Mouse (Mus musculus) hindbrain, embryonic 10.5 days (tissue): Measurements from ENCODE around the gene Prelp. TPM values are rescaled to one million over a fixed set of nuclear protein-coding genes. Genes with fewer than 3 reads are reported as not detected.

ENCODE experiments used
- DNase-seq: peaks from one replicate; pipeline ENCODE4 v3.0.0-alpha.2; 2017; ENCODE audit warnings: low spot score
- H3K27ac ChIP-seq: fragments of 300-500 bp; sonication (generic); 2 replicates; pipeline ENCODE4 v1.5.1; 2016; ENCODE audit warnings: mild to moderate bottlenecking, moderate library complexity
- H3K27me3 ChIP-seq: fragments of 300-500 bp; sonication (generic); 2 replicates; pipeline ENCODE4 v1.6.1; 2016; ENCODE audit warnings: mild to moderate bottlenecking; ENCODE audit not compliant: poor library complexity, insufficient read depth, severe bottlenecking
- H3K36me3 ChIP-seq: fragments of 300-500 bp; sonication (generic); 2 replicates; pipeline ENCODE4 v1.6.1; 2016; ENCODE audit warnings: mild to moderate bottlenecking, moderate library complexity
- H3K4me1 ChIP-seq: fragments of 300-500 bp; sonication (generic); replicated peaks from 2 replicates; pipeline ENCODE4 v1.6.1; 2016; ENCODE audit warnings: mild to moderate bottlenecking
- H3K4me3 ChIP-seq: fragments of 300-500 bp; sonication (generic); 2 replicates; pipeline ENCODE4 v1.5.1; 2016; ENCODE audit warnings: mild to moderate bottlenecking, moderate library complexity
- H3K9me3 ChIP-seq: fragments of 300-500 bp; sonication (generic); 2 replicates; pipeline ENCODE4 v1.6.1; 2016; ENCODE audit warnings: mild to moderate bottlenecking, moderate library complexity
- WGBS: fragments of 180-500 bp; shearing (Covaris S2); methylation state at CpG from one replicate; pipeline ENCODE4 v1.1.7; 2016; 5-methylcytosine and 5-hydroxymethylcytosine counted together
- polyA plus RNA-seq: library from polyadenylated mRNA; unstranded; fragments of >200 nt; fragmentation: Nextera tagmentation; extraction: Ambion mirVana; gene quantifications from 2 replicates; pipeline ENCODE4 v1.2.1, GENCODE M21; 2016

The Prelp gene
- polyA plus RNA-seq, 1 experiment from 2014 or later: 1.7 TPM

DNA sequence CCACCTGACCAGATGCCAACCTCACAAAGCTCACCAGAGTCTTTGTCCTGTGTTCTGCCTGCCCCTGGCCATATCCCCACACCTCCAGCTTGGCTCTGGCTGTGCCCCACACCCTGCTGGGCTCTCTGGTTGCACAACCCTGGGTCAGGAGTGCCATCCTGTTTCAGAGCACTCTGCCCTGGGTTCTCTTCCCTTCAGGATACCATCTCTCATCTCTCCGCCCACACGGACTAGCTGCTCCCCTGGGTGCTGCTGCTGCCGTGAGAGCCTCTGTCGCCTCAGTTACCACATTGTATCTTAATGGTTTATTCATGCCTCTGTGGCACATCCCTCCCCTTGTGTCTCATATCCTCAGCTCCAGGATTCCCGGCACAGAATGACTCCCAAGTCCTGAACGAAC is 34.8 kb downstream of the Prelp start:
- DNase-seq: no peak
- Histone ChIP-seq H3K4me3 (peak overlapping the region; percentile 3; the same call in 1 of the 2 replicates), H3K36me3 (no peaks in the 10 kb centered on the region), H3K4me1 (peaks cover 96% of the 10 kb centered on the region), H3K27me3 (peaks cover 44% of the 10 kb centered on the region), H3K9me3 (no peaks in the 10 kb centered on the region), H3K27ac (peak overlapping the region; percentile 76)
- 33% methylated on average over 6 of the region's 6 CpGs for WGBS

DNA sequence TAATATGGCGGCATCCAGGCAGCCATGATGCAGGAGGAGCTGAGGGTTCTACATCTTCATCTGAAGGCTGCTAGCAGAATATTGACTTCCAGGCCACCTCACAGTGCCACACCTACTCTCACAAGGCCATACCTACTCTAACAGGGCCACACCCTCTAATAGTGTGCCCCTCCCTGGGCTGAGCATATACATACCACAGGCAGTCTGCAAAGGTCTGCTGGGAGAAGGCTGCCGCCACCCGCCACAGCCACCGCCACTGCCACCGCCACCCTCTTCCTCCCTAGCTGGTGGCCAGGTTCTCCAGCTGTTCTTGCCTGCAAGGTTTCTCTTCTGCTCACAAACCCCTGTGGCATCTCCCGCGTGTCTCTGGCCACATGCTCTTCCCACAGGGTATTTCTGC is 35.4 kb downstream of the Prelp start:
- Histone ChIP-seq H3K27me3 (peaks cover 38% of the 10 kb centered on the region), H3K36me3 (no peaks in the 10 kb centered on the region), H3K4me3 (no peak overlapping the region), H3K9me3 (no peaks in the 10 kb centered on the region), H3K27ac (peak overlapping the region; percentile 76), H3K4me1 (peaks cover 96% of the 10 kb centered on the region)
- DNase-seq: no peak
- 95% methylated on average over 7 of the region's 7 CpGs for WGBS

- no peak for DNase-seq
- H3K27me3 ChIP-seq: peaks cover 32% of the 10 kb centered on the region
- peaks cover 91% of the 10 kb centered on the region for H3K4me1 ChIP-seq
- H3K27ac ChIP-seq: peak overlapping the region; percentile 76
- H3K9me3 ChIP-seq: no peaks in the 10 kb centered on the region
- no peak overlapping the region for H3K4me3 ChIP-seq
- 58% methylated on average over 9 of the region's 9 CpGs for WGBS
- H3K36me3 ChIP-seq: no peaks in the 10 kb centered on the region
Observed at GRCm38 (mm10) chr1:133884746-133885145, 36.5 kb downstream of the Prelp start.

DNA sequence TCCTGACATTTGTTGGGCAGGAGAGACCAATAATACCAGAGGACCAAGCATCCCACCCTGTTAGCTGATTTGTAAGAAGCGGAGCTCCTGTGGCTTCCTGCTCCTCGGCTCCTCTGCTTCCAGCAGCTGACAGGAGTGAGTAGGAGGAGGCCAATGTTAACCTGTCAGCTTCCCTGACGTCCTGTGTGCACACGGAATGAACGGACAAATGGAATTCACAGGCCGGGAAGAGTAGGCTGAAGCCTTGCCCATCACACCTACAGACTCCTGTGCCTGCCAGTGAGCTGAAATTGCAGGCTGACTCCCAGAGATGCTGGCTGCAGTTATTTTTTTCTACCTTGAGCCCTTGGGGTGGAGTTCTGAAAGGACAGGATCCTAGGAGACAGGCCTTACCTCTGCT is 37.1 kb downstream of the Prelp start:
- Histone ChIP-seq H3K36me3 (no peaks in the 10 kb centered on the region), H3K27ac (peak overlapping the region; percentile 76), H3K4me3 (no peak overlapping the region), H3K9me3 (no peaks in the 10 kb centered on the region), H3K4me1 (peaks cover 89% of the 10 kb centered on the region), H3K27me3 (peaks cover 26% of the 10 kb centered on the region)
- WGBS: 74% methylated on average over 6 of the region's 6 CpGs
- no peak for DNase-seq

DNA sequence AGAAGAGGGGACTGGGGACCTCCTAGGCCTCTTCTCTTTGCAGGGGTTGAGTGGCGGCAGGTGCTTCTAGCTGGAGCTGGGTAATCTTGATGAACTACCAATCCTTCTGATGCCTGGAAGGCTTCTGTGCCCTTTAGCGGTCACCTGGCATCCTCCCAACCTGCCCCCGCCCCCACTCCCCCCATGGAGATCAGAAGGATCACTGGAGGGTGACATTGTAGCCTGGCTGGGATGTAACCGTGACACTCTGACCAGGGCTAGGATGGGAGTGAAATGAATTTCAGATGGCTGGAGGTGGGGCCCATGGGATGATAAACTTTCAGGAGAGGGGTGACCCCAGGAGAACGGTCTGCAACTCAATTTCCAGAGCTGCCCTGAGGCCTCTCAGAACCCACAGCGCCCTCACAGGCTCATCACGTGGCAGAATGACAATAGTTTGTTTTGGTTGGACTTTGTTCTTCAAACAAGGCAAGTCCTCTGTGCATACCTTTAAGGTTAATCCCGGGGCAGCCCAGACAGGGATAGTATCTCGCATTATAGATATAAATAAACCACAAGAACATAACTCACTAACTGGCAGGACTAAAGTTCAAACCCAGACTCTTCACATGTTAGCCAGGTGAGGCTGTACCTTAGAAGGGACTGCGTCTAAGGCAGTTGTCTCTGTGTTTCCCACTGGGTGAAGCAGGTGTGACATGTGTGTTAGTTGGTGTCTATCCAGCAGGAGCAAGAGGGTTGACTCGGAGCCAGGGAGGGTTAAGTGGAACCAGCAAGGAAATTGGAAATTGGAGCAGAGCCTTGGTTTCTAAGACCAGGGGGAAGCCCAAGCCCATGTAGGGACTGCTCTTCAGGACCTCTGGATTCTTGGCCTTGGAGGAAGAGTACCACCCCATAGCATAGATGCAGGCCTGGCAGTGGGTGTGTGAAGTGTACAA is 38.7 kb downstream of the Prelp start:
- Histone ChIP-seq H3K4me1 (peaks cover 89% of the 10 kb centered on the region), H3K27ac (peak overlapping the region; percentile 76), H3K4me3 (no peak overlapping the region), H3K27me3 (peaks cover 11% of the 10 kb centered on the region), H3K9me3 (no peaks in the 10 kb centered on the region), H3K36me3 (no peaks in the 10 kb centered on the region)
- DNase-seq: no peak
- 59% methylated on average over 11 of the region's 11 CpGs for WGBS

DNA sequence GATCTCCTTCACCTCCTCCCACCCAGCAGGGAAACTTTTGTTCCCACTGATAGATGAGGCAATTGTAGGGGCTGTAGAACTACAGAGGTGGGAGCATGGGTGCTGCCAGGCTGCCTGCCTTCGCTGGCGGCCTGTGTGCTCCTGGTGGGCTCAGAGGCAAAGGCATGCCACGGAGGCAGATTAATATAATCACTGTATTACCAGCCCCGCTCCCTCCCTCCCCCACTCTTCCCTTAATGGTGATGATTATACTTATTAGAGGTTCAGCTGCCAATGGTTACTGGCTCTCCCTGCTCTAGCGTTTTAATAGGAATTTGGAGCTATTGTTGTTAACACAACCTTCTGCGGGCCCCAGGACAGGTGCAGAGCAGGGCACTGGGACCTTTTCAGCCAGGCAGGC is 39.4 kb downstream of the Prelp start:
- Histone ChIP-seq H3K4me1 (peaks cover 89% of the 10 kb centered on the region), H3K27ac (peak overlapping the region; percentile 76), H3K9me3 (no peaks in the 10 kb centered on the region), H3K4me3 (no peak overlapping the region), H3K36me3 (no peaks in the 10 kb centered on the region), H3K27me3 (peaks cover 7% of the 10 kb centered on the region)
- no peak for DNase-seq
- WGBS: 62% methylated on average over 6 of the region's 6 CpGs

GRCm38 (mm10) chr1:133878825-133879423 is 42.3 kb downstream of the Prelp start:
- no peak for DNase-seq
- Histone ChIP-seq H3K27ac (peak overlapping the region; percentile 57), H3K27me3 (no peaks in the 10 kb centered on the region), H3K36me3 (no peaks in the 10 kb centered on the region), H3K4me3 (no peak overlapping the region), H3K9me3 (no peaks in the 10 kb centered on the region), H3K4me1 (peaks cover 68% of the 10 kb centered on the region)
- 62% methylated on average over 12 of the region's 12 CpGs for WGBS

- 78% methylated on average over 7 of the region's 7 CpGs for WGBS
- no peak overlapping the region for H3K4me3 ChIP-seq
Observed at GRCm38 (mm10) chr1:133876936-133877335, 44.3 kb downstream of the Prelp start.

DNA sequence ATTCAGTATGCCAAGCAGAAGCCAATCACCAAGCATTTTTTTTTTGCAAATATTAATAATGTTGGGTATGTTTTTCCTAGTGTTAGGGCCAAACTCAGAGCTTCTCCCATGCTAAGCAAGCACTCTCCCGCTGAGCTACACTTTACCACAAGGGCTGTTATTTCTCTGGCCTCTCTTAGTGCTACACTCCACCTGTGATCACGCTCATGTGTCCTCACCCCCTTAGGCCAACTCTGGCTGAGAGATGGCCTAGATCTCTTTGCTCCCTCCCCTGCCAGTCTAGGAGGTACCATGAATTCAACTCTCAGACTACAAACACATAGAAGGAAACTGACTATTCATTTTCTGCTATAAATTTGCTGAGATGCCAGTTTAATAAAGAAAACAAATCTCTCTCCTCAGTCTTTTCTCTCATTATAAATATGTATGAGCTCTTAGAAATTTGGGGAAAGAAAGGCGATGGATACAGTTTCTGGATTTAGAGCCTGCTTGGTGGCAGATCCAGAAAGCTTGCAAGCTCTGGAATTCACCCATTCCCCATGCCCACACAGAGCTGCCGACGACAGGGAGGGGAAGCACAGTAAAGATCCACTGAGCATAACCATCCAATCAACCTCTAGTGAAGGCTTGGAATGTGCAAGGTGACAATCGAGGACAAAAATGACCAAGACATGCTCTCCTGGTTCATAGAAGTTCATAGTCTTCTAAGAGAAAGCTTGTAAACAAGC is 48.0 kb downstream of the Prelp start:
- H3K4me1 ChIP-seq: peaks cover 19% of the 10 kb centered on the region
- no peak for DNase-seq
- H3K27me3 ChIP-seq: no peaks in the 10 kb centered on the region
- whole genome bisulfite sequencing: 85% methylated on average over 6 of the region's 6 CpGs
- H3K36me3 ChIP-seq: no peaks in the 10 kb centered on the region
- no peaks in the 10 kb centered on the region for H3K9me3 ChIP-seq
- H3K27ac ChIP-seq: no peak overlapping the region
- no peak overlapping the region for H3K4me3 ChIP-seq

More at GRCm38 (mm10) chr1:133876936-133877335, 44.3 kb downstream of the Prelp start:
- Histone ChIP-seq H3K27me3 (no peaks in the 10 kb centered on the region), H3K27ac (peak overlapping the region; percentile 64), H3K4me1 (peaks cover 48% of the 10 kb centered on the region), H3K36me3 (no peaks in the 10 kb centered on the region), H3K9me3 (no peaks in the 10 kb centered on the region)
- no peak for DNase-seq

DNA sequence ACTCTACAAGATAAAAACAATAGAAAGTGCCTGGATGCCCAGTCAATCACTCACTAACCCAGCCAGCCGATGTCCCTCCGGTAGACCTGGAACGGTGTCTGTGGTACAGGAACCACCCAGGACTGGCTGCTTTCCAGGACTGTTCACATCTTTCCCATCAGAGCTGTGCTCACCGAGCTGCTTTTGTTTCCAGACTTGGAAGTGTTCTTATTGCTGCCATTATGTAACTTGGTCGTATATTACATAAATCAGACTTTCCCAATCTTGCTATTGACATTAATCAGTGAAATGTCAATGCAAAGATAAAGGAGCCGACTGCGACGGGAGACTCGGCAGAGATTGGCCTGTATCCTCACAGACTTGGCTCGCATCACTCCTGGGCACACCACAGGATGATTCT is 50.0 kb downstream of the Prelp start:
- Histone ChIP-seq H3K36me3 (no peaks in the 10 kb centered on the region), H3K27ac (no peak overlapping the region), H3K4me3 (no peak overlapping the region), H3K27me3 (no peaks in the 10 kb centered on the region), H3K4me1 (0 out of 2 replicates have a peak, but pooled peaks cover 4% of the 10 kb centered on the region), H3K9me3 (no peaks in the 10 kb centered on the region)
- DNase-seq: no peak
- WGBS: 90% methylated on average over 10 of the region's 10 CpGs

- H3K36me3 ChIP-seq: no peaks in the 10 kb centered on the region
- H3K27me3 ChIP-seq: no peaks in the 10 kb centered on the region
- no peak overlapping the region for H3K4me3 ChIP-seq
- no peak for DNase-seq
- no peak overlapping the region for H3K27ac ChIP-seq
- no peaks in the 10 kb centered on the region for H3K4me1 ChIP-seq
- WGBS: 72% methylated on average over 2 of the region's 2 CpGs
- no peaks in the 10 kb centered on the region for H3K9me3 ChIP-seq
Observed at GRCm38 (mm10) chr1:133869221-133869620, 52.0 kb downstream of the Prelp start.

DNA sequence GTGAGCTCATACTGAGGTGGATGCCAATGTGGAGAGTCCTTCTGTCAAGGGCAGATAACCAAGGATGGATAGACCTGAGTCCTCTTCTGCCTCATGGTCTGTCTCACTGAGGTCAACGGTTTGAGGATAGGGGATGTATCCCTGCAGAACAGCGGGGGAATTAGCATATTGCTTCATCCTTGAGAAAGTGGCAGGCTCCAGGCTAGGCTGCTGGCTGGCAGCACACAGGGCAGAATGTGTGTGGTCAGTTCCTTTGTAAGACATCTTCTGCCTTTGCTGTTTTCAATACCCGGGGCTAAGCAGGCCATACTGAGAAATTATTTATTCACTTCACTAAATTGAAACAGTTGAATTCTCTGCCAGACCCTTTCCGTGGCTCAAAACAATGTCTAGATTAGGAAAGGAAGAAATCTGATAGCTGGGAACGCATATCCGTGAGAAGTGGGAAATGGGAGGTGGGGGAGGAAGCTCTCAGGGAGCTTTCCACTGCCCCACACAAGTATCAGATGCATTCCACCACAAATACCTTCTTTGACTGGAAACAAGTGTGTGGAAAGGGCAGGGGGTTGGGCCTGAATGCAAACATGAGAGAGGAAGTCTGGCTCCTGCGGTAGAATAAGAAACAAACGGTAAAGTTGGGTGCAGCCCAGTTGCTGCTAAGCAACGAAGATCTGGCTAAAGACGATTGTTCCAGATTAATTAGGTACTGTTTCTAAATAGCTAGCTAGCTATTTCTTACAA is 57.8 kb downstream of the Prelp start:
- H3K36me3 ChIP-seq: no peaks in the 10 kb centered on the region
- H3K9me3 ChIP-seq: no peaks in the 10 kb centered on the region
- 40% methylated on average over 10 of the region's 10 CpGs for WGBS
- peak overlapping the region; percentile 60 for H3K27ac ChIP-seq
- H3K4me3 ChIP-seq: no peak overlapping the region
- peaks cover 27% of the 10 kb centered on the region; the same call in 1 of the 2 replicates for H3K27me3 ChIP-seq
- H3K4me1 ChIP-seq: peaks cover 40% of the 10 kb centered on the region
- no peak for DNase-seq
